Mouse (Mus musculus) MEL-GATA-1-ER (cell line): ENCODE results near the gene Scap.
"Not testable (repeated sequence)": the region's sequence is repeated elsewhere in the genome, so short reads cannot be mapped to it uniquely, and the experiment has no call there.

ENCODE experiments used
- DNase-seq: peaks from one replicate; pipeline ENCODE4 v3.0.0-alpha.2; 2012; ENCODE audit warnings: low read depth; ENCODE audit errors: extremely low read depth

Gene Scap

DNA sequence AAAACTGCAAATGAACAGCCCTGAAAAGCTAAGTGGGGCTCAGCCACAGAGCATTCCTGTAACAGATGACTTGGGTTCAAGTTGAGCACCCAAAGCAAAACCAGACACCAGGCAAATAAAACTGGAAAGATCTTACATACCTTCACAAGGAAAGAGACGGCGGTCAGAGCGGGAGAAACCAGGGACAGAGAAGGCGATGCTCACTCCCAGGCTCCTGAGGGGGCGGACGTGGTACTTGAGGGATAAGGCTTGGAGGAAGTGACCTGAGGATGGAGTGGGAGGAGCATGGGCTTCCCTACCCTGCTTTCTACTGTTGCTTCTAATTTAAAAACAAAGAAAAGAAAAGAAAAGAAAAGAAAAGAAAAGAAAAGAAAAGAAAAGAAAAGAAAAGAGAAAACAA, 2.7 kb upstream of the Scap start:
- no peak for DNase-seq

DNA sequence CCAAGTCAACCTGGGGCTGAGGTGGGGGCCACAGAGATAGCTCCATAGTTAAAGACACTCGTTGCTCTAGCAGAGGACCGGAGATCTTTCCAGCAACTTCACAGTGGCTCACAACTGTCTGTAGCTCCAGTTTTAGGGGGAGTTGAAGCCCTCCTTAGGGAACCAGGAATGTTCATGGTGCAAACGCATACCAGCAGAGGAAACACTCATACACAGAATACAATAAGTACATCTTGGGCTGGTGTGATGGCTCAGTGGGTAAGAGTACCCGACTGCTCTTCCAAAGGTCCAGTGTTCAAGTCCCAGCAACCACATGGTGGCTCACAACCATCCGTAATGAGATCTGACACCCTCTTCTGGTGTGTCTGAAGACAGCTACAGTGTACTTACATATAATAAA, 2.2 kb upstream of the Scap start:
- not testable (repeated sequence) for DNase-seq

DNA sequence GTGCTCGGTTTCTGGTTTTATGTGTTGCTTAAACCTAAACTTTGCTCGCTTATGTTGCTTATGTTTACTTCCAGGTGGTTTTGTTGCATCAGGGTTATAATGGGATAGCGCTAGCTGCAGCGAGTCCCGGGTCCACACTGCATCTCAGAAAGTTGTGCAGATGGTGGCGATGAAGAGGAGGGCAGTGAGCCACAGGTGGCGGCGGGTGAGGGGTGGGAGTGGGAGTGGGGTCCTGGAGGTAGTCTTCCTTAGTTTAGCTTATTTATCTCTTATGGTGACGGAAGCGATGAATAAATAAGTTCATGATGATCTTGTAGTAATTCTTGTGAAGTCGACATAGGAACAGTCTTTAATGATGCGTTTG, 790 bp downstream of the Scap start:
- DNase-seq: no peak

DNA sequence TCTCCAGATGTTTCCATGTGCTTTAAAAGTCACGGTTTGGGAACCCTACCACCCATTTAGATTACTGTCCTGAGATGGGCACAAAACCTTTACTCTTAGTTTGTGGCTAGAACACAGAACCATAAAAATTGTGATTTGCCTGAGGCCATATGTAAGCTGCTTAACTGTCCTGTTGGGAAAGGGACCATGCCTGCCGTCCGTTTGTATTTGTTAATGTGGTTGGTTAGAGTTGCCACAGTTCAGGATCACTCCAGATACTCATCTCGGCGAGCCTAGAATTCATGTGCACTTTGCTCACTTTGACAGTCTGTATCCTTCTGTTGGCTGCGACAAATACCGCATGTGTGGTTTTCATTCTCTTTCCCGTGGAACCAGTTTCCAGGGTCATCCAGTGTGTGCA, 1.8 kb downstream of the Scap start:
- DNase-seq: no peak

- DNase-seq: no peak
These were observed 7.1 kb downstream of the Scap start for GRCm38 (mm10) chr9:110340037-110340750.

DNA sequence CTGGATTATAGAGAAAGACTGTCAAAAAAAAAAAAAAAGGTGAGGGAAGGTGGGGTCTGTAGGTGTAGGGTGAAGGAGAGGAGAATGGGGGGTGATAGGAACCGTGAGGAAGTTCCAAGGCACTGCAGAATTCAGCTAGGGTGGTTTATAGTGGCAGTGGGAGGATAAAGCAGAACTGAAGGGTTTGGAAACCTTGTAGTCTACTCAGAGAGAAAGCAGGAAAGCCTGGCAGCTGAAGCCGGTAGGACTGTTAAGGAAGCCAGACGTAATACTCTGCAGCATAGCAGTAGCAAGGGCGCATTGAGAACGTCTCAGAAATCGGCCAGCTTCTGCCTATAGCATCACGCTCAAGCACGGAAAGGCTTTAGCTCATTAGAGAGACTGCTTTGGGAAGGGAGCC, 8.9 kb downstream of the Scap start:
- no peak for DNase-seq

GRCm38 (mm10) chr9:110343805-110344204, 10.7 kb downstream of the Scap start:
- no peak for DNase-seq

DNA sequence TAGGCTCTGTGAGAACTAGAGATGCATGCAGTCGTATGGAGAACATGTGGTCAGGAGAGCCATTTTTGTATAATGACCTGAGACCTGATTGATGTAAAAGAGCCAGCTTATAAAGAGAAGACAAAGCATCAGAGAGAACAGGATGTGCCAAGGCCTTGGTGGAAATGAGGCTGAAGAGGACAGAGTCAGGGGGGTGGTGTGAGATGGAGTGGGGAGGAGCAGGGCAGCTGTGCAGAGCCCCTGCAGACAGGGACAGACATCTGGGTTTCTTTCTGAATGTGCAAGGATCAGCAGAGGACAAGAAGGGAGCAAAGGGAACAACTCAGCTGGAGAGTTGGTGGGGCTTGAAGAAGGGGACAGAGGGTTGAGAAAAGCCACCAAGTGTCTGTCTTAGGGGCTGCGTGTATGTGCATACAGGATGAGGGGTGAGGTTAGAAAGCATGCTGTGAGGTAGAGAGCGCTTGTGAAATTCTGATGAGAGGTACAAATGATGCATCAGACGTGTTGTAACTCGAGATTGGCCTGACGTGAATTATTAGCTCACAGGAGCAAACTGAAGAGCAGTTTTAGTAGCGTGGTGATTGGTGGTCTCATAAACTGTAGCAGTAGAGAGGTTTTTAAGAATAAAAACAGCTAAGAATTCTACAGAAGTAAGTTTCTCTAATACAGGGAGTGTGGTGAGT, 12.1 kb downstream of the Scap start:
- no peak for DNase-seq

DNA sequence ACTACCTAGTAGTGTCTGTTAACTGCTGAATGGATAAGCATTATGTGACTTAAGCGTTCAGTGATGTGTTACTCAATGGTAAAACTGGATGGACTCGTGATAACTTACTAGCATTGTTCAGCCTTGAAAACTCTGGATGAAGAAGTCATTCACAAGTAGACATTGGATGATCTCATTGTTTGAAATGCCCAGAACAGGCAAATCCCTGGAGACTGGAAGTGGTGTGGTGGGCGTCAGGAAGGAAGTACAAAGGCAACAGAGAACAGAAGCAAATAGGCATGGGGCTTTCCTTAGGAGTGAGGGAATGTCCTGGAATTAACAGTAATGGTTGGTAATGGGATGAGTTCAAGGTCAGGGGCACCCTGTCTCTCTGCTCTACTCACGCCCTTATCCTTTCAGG, 15.8 kb downstream of the Scap start:
- no peak for DNase-seq

DNA sequence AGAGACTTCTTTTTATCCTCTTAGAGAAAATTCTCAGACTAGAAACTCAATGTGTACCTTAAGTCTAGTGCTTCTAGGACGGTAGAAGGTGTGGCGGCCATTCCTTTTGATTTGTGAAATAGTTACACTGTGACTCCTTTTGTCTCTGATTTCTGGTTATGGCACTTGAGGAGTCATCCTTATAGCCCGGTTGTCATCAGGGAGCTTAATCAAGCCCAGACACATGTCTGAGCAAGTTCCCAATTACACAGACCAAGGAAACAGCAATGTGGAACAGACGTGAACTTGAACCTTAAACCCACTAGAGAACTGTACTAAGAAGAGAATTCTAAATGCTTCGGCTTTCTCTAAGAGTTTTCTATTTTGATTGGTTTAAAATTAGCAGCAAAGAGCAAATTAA, 17.1 kb downstream of the Scap start:
- no peak for DNase-seq

DNA sequence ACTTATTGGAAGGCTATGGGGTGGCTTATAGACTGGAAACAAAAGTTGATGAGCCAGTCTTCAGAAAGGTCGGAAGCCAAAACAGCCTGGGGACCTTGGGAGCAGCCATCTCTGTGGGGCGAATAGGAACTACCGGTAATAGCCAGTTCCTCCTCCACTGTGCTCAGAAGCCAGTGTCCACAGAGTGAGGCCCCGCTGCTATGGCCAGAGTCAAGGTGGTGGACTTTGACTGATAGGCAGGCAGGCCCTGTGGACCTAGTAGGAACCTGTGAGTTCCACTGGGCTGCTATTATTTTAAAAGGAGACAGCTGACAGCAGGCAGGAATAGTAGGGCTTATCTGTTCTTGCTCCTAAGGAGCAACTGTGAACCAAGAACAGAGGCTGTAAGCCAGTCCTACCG, 17.5 kb downstream of the Scap start:
- no peak for DNase-seq

GRCm38 (mm10) chr9:110351350-110351749, 18.3 kb downstream of the Scap start:
- no peak for DNase-seq

DNA sequence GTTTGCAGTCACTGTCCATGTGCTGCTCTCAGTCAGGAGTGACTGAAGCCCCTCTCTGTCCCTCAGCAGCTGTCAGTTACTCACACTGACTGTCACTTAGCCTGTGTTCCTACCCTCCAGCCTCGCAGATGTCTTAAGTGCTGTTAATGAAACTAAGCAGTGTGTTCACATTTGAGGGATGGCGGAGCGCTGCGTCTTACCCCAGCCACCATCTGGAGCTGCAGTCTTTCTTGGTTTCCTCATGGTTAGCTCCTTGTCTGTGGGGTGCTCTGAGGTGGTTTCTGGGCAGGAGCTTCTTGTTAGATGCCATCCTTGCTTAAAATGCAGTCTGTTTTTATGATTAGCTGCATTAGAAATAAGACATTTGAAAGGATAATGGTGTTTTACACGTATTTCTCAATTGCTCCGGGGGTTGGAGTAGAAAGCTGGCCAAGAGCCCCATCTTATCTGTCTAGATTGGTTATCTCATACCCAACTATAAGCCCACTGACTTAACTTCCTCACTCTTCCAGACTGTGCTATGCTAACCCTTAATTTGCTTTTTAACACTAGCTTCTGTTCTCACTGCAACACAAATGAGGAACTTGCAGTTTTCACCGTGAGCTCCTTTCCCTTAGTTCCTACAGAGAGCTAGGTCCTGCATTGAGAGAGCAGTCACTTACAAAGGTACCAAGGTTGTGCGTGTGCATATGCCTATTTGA, 19.0 kb downstream of the Scap start:
- peak; percentile 82 for DNase-seq

DNA sequence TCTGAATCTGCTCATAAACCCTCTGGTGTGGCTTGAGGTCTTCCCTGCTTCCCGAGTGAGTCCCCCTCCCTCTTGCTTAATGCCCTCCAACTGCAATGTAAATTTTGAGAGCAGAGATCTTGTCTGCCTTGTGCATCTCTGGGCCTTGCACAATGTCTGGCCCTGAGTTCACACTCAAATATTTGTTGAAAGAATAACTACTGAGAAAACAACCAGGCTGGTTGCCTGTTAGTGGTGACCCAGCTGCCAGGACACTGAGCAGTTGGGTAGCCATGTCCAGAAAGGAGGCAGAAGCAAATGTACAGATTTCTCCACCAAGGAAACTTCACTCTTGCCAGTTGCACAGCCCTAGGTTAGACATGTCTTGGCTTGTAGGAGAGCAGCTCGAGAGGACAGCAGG, 25.3 kb downstream of the Scap start:
- no peak for DNase-seq

- DNase-seq: no peak
These were observed 28.2 kb downstream of the Scap start for GRCm38 (mm10) chr9:110361299-110361698.

DNA sequence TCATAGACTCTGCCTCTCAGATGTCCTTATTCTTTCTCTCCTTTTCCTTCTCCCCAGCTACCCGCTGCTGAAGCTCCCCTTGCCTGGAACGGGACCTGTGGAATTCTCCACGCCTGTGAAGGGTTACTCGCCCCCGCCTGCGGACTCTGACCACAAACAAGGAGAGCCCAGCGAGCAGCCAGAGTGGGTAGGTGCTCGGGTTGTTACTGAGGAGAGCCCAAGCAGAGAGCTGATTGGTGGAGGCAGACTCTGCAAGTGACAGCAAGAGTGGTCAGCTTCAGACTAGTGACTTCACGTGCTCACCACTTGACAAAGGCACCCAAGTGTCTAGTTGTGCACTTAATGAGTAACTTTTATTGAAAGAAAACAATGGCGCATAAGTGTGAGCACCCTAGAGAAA, 29.2 kb downstream of the Scap start:
- DNase-seq: no peak

DNA sequence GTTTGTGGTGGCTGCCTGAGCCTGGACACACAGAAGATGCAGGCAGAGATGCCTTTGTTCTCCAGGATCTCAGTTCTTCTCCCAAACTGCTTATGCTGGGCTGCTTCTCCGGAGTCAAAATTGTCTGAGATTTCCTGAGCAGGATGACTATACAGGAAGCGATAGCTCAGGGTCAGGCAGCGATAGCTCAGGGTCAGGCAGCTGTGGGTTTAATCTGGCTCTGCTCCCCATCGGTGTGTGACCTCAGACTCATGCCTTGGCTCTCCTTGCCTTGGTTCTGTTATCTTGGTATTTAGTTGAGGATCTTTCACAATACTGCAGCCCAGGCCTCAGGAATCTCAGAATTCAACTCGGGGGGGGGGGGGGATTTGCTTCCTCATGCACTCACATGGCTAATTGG, 33.7 kb downstream of the Scap start:
- DNase-seq: no peak

DNA sequence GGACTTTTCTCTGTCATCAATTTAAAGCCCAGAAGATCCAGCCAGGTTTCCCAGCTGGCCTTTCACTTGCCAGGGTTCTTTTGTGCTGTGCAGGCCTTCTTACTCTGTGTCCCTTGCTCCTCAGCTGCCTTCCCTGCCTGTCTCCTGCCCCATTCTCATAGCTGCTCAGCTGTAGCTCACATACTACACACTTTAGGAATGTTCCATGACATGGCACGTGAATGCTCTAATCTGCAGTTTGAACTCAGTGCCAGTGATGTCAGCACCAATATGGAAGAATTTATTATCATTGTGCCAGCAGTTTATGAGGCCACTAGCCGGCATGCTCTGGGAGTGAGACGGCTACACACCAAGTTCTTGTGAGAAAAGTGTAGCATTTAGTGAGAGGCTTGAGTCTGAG, 36.8 kb downstream of the Scap start:
- DNase-seq: no peak

DNA sequence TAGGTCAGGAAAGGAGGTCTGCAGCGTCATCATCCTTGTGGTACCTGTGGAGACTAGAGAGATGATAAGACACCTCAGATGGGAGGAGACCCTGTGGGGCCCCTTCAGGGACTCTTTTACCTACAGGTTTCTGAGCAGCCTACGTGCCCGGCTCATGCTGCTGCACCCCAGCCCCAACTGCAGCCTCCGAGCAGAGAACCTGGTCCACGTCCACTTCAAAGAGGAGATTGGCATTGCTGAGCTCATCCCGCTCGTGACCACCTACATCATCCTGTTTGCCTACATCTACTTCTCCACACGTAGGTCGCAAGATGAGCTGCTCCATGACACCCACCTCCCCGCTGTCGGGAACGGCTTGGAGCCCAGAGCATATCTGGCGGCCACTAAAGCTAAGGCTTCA, 40.8 kb downstream of the Scap start:
- no peak for DNase-seq

DNA sequence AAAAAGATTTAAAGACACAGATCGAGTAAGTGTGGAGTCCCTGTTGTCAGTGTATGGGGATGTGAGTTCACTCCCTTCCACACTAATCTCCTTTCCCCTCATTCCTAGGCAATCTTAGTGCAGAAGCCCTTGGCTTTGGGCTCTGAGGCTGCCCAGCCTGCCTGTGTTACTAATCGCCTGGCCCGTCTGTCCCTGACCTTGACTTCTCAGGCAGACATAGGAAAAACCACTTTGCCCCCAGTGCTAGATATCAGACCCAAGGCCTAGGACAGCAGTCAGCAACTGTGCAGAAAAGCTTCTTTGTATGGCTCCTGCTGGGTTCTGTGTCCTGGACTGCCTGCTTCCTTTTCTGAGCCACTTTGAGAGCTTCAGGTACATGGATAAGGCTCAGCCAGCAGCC, 42.6 kb downstream of the Scap start:
- no peak for DNase-seq

- not testable (repeated sequence) for DNase-seq
These were observed 44.6 kb downstream of the Scap start for GRCm38 (mm10) chr9:110377655-110378054.

GRCm38 (mm10) chr9:110379361-110379760, 46.3 kb downstream of the Scap start:
- no peak for DNase-seq

DNA sequence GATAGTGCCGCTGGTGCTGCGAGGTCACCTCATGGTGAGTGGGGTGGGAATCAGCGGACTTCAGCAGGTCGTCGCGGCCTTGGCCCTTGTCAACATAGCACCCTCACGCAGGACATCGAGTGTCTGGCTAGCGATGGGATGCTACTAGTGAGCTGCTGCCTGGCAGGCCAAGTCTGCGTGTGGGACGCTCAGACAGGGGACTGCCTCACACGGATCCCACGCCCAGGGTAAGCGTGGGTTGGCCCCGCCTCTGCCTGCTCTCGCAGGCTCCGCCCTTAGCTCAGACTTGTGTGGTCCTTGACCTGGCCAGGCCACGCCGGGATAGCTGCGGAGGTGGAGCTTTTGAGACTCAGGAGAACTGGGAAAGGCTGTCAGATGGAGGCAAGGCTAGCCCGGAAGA, 47.6 kb downstream of the Scap start:
- DNase-seq: no peak
